ENCODE assay signal across 8 mouse cellular contexts in genomic region chr4:84885271-84885540, GRCm38 (mm10). TPM values are rescaled to one million over a fixed set of nuclear protein-coding genes. Genes with fewer than 3 reads are reported as not detected.
DNase-seq lines count a peak whose midpoint lies in the region; ATAC-seq and TF ChIP-seq lines count a peak whose summit lies in the region.

No protein-coding gene starts in this region.

- peak overlapping the region; percentile 84 for H3ac ChIP-seq in C2C12 (ENCODE audit: control insufficient read depth, insufficient read length, low read depth)

- no peak overlapping the region for H3K27ac ChIP-seq in forebrain, embryonic 15.5 days (replicated peaks)
- H3K27ac ChIP-seq in liver, embryonic 14.5 days: no peak overlapping the region

- H3K4me1 ChIP-seq in erythroblast, embryonic 14.5 days (ENCODE audit: control insufficient read depth): peaks cover 12% of the 10 kb centered on the region
- H3K4me1 ChIP-seq in forebrain, embryonic 15.5 days: peaks cover 9% of the 10 kb centered on the region; the same call in 1 of the 2 replicates
- peaks cover 3 to 4% of the 10 kb centered on the region in 2 experiments; a peak in 1 of 4 replicates for H3K4me1 ChIP-seq in liver, embryonic 14.5 days (replicated peaks; ENCODE audit: control insufficient read depth in 2 of 2, insufficient read depth in 2 of 2, low read length in 1 of 2)

- TF ChIP-seq CTCF in C2C12 (IDR thresholded peaks at IDR 0.05; ENCODE audit: control insufficient read depth, insufficient read depth, insufficient read length): no peak
- no peak for TF ChIP-seq CTCF in liver, embryonic 14.5 days (IDR thresholded peaks at IDR 0.05; ENCODE audit: low read depth)

- no peak for TF ChIP-seq EP300 in liver, embryonic 14.5 days (IDR thresholded peaks at IDR 0.05; ENCODE audit: low read depth)

- H3K79me3 ChIP-seq in C2C12 (ENCODE audit: low read depth): no peaks in the 10 kb centered on the region

- peak overlapping the region; percentile 82 for H3K4me2 ChIP-seq in forebrain, embryonic 15.5 days (replicated peaks)
- H3K4me2 ChIP-seq in liver, embryonic 14.5 days (ENCODE audit: low read depth): peak overlapping the region; percentile 70

- H3K27me3 ChIP-seq in erythroblast, embryonic 14.5 days (ENCODE audit: control insufficient read depth): peaks cover 15% of the 10 kb centered on the region
- H3K27me3 ChIP-seq in C2C12 (ENCODE audit: control insufficient read depth, insufficient read depth, insufficient read length): no peaks in the 10 kb centered on the region
- H3K27me3 ChIP-seq in forebrain, embryonic 15.5 days: no peaks in the 10 kb centered on the region
- H3K27me3 ChIP-seq in liver, embryonic 14.5 days (ENCODE audit: control insufficient read depth, insufficient read depth, low read length): no peaks in the 10 kb centered on the region; the same call in 1 of the 2 replicates

- H3K36me3 ChIP-seq in erythroblast, embryonic 14.5 days (ENCODE audit: control insufficient read depth): no peaks in the 10 kb centered on the region
- H3K36me3 ChIP-seq in C2C12 (ENCODE audit: control insufficient read depth, insufficient read depth): no peaks in the 10 kb centered on the region
- no peaks in the 10 kb centered on the region for H3K36me3 ChIP-seq in forebrain, embryonic 15.5 days
- no peaks in the 10 kb centered on the region for H3K36me3 ChIP-seq in liver, embryonic 14.5 days (replicated peaks; ENCODE audit: control insufficient read depth, insufficient read depth, low read depth)

- DNase-seq in liver, embryonic 14.5 days (ENCODE audit: low read depth in 3 of 3, low spot score in 3 of 3): no peak
- no peak for DNase-seq in spleen, postnatal 36 days (ENCODE audit: low spot score in 2 of 2)
- DNase-seq in adrenal gland, postnatal 4 days (ENCODE audit: low spot score in 2 of 2): no peak

- peak overlapping the region; percentile 72 for H3K4me3 ChIP-seq in erythroblast, embryonic 14.5 days (replicated peaks)
- H3K4me3 ChIP-seq in C2C12 (ENCODE audit: insufficient read depth, poor library complexity, severe bottlenecking): peak overlapping the region; percentile 60
- peak overlapping the region; percentile 85 for H3K4me3 ChIP-seq in forebrain, embryonic 15.5 days
- H3K4me3 ChIP-seq in liver, embryonic 14.5 days (ENCODE audit: insufficient read depth in 1 of 2, low read depth in 2 of 2, low read length in 2 of 2): peak overlapping the region in 1 of 2 experiments; percentile 63; a peak in 3 of 4 replicates

- no peak for ATAC-seq in erythroblast, adult 5-6 weeks (replicated peaks; ENCODE audit: low FRiP score, poor library complexity, severe bottlenecking)
- no peak for ATAC-seq in forebrain, embryonic 15.5 days (replicated peaks)
- no peak for ATAC-seq in liver, embryonic 14.5 days (ENCODE audit: insufficient read depth)
- ATAC-seq in erythroid progenitor cell, adult 5-6 weeks (replicated peaks; ENCODE audit: low FRiP score, poor library complexity, severe bottlenecking): no peak

- WGBS in forebrain, embryonic 15.5 days: 27% methylated on average over 1 of the region's 1 CpGs
- WGBS in liver, embryonic 14.5 days (ENCODE audit: insufficient replicate concordance): 75% methylated on average over 1 of the region's 1 CpGs

- H3K79me2 ChIP-seq in C2C12 (ENCODE audit: control insufficient read depth, insufficient read depth): peaks cover 9% of the 10 kb centered on the region

- no peaks in the 10 kb centered on the region for H3K9me3 ChIP-seq in erythroblast, embryonic 14.5 days (ENCODE audit: control insufficient read depth, low read length)
- H3K9me3 ChIP-seq in forebrain, embryonic 15.5 days: no peaks in the 10 kb centered on the region
- H3K9me3 ChIP-seq in liver, embryonic 14.5 days (ENCODE audit: control insufficient read depth, low read length): no peaks in the 10 kb centered on the region

- peak overlapping the region; percentile 93 for H3K9ac ChIP-seq in forebrain, embryonic 15.5 days (replicated peaks)
- H3K9ac ChIP-seq in liver, embryonic 14.5 days (replicated peaks): no peak overlapping the region

TF ChIP-seq in C2C12, 6 proteins besides CTCF, POLR2A, EP300 and RAD21:
- TF ChIP-seq MYOG (IDR thresholded peaks at IDR 0.05; ENCODE audit: control insufficient read depth, extremely low read depth, insufficient read length) (no peak), USF1 (IDR thresholded peaks at IDR 0.05; ENCODE audit: low read depth) (no peak), MAX (IDR thresholded peaks at IDR 0.05) (no peak), MYOD1 (IDR thresholded peaks at IDR 0.05; ENCODE audit: control insufficient read depth, insufficient read length, low read depth) (no peak), FOSL1 (IDR thresholded peaks at IDR 0.05; ENCODE audit: insufficient read depth, low read length, poor library complexity, severe bottlenecking) (no peak), CEBPB (IDR thresholded peaks at IDR 0.05; ENCODE audit: low read depth) (no peak)
TF ChIP-seq in C2C12: peak in this region for 0.

RNA-seq across cellular contexts. Expression of gene Cntln, which starts 1.1 kb away (rescaled TPM):
- polyA plus RNA-seq in erythroblast, embryonic 14.5 days (2012): 0.01 and 0.03 TPM in 2 replicates
- 8.2 and 9.4 TPM in 2 replicates for total RNA-seq in erythroblast, adult 5-6 weeks (2015; ENCODE audit: low replicate concordance)
- total RNA-seq in erythroblast, adult 5-6 weeks (2017; ENCODE audit: low replicate concordance): 9.4 and 15.6 TPM in 2 replicates
- polyA plus RNA-seq in C2C12 (2012; fragmentation: generic; extraction: Trizol): 1.8 TPM
- polyA plus RNA-seq in forebrain, embryonic 15.5 days (2015; fragmentation: Nextera tagmentation; extraction: Ambion mirVana): 6.7 and 6.8 TPM in 2 replicates
- 1.1 and 1.7 TPM in 2 replicates for polyA plus RNA-seq in liver, embryonic 14.5 days (2012; rRNA removed)
- polyA plus RNA-seq in liver, embryonic 14.5 days (2014; fragmentation: Nextera tagmentation; extraction: Ambion mirVana): 1.5 and 1.6 TPM in 2 replicates
- total RNA-seq in adrenal gland, postnatal 4 days (2021): 10 to 100 TPM; 23.6 to 24.4 TPM
- total RNA-seq in erythroid progenitor cell, adult 5-6 weeks (2015; ENCODE audit: low replicate concordance): 22.6 and 28.5 TPM in 2 replicates
- 47.7 and 51.0 TPM in 2 replicates for total RNA-seq in erythroid progenitor cell, adult 5-6 weeks (2017; ENCODE audit: low replicate concordance)
